Mouse (Mus musculus): ENCODE measurements around the gene Ybx2.

- no peak for TF ChIP-seq CTCF (IDR thresholded peaks at IDR 0.05; ENCODE audit: low read depth, low read length)
- TF ChIP-seq POLR2A (IDR thresholded peaks at IDR 0.05; ENCODE audit: extremely low read depth, insufficient read depth, low read length) = no peak
These were observed 25.4 kb upstream of the Ybx2 start for GRCm38 (mm10) chr11:69910177-69910576.

All from liver, adult 2 months (tissue).